Mouse (Mus musculus): ENCODE measurements around the gene Apoc3.

- TF ChIP-seq CTCF (IDR thresholded peaks at IDR 0.05; ENCODE audit: extremely low read depth, insufficient read length, insufficient replicate concordance, low read depth, low read length) (no peak), POLR2A (IDR thresholded peaks at IDR 0.05; ENCODE audit: low read depth, low read length) (peak; percentile 52; the same call in 1 of the 2 replicates)
Measured at GRCm38 (mm10) chr9:46235196-46235595, 240 bp downstream of the Apoc3 start.
